Mouse (Mus musculus): ENCODE measurements around the gene 3110040N11Rik.
"Not testable (repeated sequence)": the region's sequence is repeated elsewhere in the genome, so short reads cannot be mapped to it uniquely, and the experiment has no call there.

3110040N11Rik gene

DNA sequence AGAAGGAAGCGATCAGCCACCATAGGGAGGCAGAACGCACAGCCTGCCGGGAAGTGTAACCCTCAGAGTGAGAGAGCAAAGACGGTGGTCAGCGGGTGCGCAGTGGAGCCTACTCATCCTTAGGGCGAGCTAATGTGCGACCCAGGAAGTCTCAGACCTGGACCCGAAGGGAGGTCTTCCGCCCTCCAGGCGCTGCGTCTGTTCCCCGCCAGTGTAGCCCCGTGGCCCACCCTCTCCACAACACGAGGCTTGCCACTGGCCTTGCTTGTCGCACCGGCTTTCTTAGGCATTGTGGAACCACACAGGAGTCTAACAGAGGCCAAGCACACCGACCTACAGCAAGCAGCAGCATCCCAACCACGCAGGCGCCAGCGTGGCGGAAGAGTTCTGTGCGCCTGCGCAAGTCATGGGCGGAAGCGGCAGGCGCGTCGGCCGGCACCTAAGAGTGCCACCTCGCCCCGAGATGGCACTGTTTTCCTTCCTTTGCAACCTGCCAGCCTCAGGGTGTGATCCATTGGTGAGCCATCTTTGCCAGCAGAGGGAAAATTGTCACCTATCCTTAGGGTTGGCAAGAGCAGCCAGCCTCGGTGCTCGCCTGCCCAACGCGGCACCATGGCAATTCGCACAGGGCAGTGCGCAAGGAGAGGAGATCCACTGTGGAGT lies at the start of gene 3110040N11Rik:
TSS of gene 3110040N11Rik (minus strand) at position 384 of the 663 bp plus-strand sequence.
- peak; percentile 88 for DNase-seq (ENCODE audit: low read depth)

DNA sequence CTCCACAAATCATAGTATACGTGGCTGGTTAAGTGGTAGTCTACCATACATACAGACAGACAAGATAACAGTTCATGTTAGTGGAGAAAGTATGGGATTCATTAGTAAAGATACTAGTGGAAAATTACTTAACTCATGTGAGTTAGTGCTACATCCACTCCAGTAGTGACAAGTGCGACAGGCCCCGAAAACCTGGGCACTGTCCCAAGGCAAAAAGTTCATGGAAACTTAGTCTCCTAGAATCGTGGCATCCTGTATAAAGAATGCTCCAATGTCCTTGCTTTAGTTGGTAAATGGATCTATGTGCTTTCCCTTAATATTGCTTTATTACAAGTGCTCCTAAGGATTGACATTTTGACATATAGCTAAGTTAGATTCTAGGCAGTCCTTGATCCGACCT lies 48.5 kb upstream of the 3110040N11Rik start:
- not testable (repeated sequence) for DNase-seq (ENCODE audit: low read depth)

- DNase-seq (ENCODE audit: low read depth) = no peak
Observed at GRCm38 (mm10) chr7:81835430-81835829, 46.2 kb upstream of the 3110040N11Rik start.

GRCm38 (mm10) chr7:81834847-81835246 lies 45.6 kb upstream of the 3110040N11Rik start:
- no peak for DNase-seq (ENCODE audit: low read depth)

GRCm38 (mm10) chr7:81829379-81829894 lies 40.2 kb upstream of the 3110040N11Rik start, which contains the start of gene Btbd1:
Gene Btbd1 (minus strand): TSS chr7:81829431.
- DNase-seq (ENCODE audit: low read depth) = no peak

DNA sequence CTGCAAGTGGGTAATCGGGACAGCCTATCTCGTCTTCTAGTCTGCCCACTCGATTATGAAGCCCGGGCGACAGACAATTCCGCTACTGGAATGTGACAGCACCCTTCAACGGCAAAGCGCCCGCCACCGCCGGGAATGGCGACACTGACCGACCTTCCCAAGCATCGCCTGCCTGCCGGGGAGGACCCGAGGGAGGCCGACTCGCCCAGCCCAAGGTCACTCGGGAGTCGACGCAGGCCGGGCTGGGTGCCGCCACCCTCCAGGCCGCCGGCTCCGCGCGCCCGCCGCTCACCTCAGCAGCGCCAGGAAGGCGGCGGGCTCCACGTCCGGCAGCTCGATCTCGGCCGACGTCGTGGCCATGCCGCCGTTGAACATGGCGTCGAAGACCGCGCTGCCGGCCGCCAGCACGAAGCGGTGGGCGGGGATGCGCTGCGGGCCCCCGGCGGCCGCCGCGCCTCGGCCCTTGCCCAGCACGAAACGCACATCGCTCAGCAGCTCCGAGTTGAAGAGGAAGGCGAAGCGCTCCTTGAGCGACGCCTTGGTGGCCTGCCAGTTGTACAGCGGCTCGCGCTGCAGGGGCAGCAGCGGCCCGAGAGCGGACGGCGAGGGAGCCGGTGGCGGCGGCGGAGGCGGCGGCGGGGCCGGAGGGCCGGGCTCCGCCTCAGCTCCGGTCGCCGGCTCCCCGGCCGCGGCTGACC lies 39.6 kb upstream of the 3110040N11Rik start:
- no peak for DNase-seq (ENCODE audit: low read depth)

DNA sequence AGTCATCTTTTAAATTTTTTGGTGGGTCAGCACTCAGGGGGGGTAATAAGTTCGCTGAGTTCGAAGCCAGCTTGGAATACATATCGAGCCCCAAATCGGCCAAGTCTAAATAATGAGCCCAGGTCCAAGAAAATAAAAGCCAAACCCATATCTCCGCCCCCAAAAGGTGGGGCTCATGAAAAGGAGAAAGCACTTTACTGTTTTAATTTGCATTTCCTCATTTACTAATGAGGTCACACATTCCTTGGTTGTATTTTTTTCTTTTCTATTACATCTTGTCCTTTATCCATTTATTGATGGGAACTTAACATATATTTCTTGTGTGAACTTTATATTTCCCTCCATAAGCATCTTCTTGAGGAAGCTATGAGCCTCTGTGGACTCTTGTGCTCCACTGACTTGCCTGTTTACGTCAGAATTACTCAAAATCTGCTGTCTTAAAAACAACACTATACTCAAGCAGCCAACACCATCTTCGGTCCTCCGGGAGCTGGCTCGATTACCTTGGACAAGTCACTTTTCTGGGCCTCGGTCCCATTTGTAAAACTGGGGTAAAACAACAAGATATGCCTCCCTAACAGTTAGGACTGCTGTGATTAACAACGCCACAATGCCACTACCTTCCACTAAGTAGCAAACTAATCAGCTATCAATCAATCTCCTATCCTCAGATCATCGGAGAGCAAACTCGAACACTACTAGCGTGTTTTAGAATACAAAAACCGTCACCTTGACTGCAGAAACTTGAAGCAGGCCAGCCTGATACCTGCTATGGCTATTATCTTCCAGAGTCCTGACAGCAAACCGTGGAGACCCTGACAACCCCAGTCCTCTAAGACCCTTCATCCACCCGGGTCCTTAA lies 38.8 kb upstream of the 3110040N11Rik start:
- no peak for DNase-seq (ENCODE audit: low read depth)

DNA sequence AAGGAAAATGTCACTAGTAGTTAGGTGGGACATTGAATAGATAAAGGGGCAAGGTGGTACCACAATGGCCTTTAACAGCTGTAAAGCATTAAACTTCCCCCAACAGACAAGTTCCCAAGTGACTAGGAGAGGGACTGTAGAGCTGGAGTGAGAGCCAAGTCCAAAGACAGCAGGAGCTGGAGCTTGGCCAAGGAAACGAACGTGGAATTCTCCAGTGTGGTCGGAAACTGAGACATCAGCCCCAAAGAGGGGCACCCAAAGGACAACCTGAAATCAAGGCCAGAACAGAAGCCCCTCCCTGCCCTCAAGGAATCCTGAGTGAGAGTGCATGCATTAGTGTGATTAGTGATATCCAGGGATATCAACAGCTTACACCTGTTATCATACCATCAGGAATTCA lies 36.1 kb upstream of the 3110040N11Rik start:
- DNase-seq (ENCODE audit: low read depth) = no peak

GRCm38 (mm10) chr7:81824906-81825305 lies 35.6 kb upstream of the 3110040N11Rik start:
- no peak for DNase-seq (ENCODE audit: low read depth)

DNA sequence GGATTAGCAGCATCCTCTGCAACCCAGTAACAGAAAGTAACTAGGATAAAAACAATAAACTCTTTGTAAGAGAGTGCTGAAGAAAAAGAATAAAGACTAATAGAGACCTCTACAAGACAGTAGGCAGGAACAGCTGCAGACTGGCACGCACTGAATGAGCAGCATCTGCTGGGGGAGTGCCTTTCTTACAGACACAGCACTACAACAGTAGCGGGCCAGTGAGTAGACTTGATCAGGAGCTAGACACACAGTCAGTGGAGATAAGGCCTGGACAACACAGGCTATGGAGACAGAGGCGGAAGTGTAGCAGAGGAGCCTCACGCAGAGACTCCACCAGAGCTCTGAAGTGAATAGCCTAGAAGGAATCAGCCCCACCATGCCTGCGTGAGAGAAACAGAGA lies 16.8 kb upstream of the 3110040N11Rik start:
- DNase-seq (ENCODE audit: low read depth) = no peak

DNA sequence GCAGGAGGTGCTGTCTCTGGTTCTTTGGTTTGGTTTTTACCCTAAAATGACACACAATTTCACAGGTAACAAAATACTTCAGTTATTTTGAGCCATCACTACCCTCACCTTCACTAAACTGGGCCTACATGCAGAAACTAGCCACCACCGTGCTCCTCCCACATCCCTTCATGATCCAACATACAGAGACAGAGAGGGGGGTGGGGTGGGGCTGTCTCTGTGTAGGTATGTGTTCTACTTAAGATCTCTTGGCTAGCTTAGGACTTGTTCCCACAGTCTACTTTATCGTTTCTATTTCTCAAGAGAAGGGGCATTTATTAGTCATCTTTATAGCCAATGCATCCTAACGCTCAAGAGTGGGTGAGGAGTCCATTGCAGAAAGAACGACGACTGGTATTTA lies 742 bp downstream of the 3110040N11Rik start:
- DNase-seq (ENCODE audit: low read depth) = no peak

- peak; percentile 7 for DNase-seq (ENCODE audit: low read depth)
Observed at GRCm38 (mm10) chr7:81777667-81778218, 11.5 kb downstream of the 3110040N11Rik start.

- no peak for DNase-seq (ENCODE audit: low read depth)
Observed at GRCm38 (mm10) chr7:81775325-81775724, 14.0 kb downstream of the 3110040N11Rik start.

DNA sequence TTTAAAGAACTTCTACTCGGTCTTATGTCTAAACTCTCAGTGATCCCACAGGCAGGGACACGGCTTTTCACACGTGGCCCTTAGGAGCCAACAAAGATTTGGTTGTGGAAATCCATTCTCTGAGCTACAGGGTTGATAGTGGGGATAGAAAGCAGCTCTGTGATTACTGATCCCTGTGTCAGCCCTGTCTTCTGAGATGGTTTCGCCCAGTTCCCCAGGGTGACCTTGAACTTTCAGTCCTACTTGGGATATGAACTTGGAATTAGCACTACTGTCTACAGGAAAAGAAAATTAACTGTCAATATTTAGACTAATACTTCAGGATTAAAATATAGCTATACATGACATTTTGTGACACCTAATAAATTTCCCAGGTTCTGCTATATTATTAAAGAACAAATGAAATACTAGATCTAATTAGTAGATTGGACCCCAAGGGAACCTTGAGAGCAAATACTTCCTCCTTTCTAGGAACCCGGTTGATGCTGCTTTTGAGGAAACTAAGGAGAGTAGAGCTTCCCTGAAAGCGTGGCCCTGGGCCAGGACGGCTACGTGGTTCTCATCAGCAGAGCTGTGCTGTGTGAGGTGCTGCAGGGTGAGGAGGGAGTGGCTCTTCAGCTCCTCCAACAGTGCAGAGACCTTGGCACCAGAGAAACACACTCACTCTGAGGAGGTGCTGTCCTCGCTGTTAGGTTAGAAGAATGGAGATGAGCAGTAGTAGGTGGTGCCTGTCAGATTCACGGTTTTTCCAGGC lies 16.3 kb downstream of the 3110040N11Rik start:
- DNase-seq (ENCODE audit: low read depth) = no peak

GRCm38 (mm10) chr7:81763110-81763845 lies 26.0 kb downstream of the 3110040N11Rik start:
- DNase-seq (ENCODE audit: low read depth) = no peak

- DNase-seq (ENCODE audit: low read depth) = peak; percentile 67
Observed at GRCm38 (mm10) chr7:81762180-81763109, 26.8 kb downstream of the 3110040N11Rik start, which contains the start of gene Ramac. Gene Ramac (plus strand): TSS chr7:81762925.

DNA sequence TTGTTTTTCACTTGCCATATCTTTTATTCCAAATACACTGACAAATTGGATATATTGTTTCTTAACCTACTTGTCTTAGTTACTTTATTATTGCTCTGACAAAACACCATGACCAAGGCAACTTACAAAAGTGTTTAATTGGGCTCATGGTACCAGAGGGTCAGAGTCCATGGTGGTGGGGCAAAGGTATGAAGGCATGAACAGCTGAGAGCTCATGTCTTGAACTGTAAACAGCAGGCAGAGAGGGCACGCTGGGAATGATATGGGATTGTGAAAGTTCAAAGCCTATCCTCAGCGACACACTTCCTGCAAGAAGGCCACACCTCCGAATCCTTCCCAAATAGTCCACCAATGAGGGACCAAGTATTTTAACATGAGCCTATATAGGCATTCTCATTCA lies 41.3 kb downstream of the 3110040N11Rik start:
- DNase-seq (ENCODE audit: low read depth) = no peak

DNA sequence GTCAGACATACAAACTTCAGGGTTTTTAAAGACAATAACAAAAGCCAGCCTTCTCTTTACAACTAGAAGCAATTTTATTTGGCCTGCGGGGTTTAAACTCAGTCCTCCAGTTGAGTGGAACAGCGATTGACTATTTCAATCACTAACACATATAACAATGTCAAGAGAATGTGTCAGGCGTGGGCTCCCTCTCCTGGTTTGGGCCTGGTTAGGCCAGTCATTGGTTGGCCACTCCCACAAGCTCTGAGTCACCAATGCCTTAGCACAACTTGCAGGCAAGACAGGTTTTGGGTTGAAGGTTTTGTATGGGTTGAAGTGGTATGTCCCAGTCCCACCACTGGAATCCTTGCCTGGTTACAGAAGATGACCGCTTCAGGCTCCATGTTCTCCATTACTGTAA lies 45.1 kb downstream of the 3110040N11Rik start:
- peak; percentile 75 for DNase-seq (ENCODE audit: low read depth)

DNA sequence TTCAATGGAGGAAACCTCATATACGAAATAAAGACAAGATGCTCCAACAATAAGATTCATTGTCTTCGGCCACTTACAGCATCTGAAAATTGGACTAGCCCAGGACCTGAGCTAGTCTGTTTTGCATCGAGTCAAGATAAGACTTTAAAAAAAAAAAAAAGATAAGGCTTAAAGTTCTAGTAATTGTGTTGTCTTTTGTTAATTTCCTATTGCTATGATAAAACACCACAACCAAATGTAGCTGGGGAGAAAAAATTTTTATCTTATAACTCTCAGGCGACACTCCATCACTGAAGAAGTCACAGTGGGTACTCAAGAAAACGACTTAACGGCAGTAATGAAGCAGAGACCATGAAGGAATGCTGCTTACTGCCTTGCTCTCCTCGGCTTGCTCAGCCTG lies 49.3 kb downstream of the 3110040N11Rik start:
- no peak for DNase-seq (ENCODE audit: low read depth)
